Mouse (Mus musculus) testis, adult 2 months (tissue): Measurements from ENCODE around the gene Lamb3.

Experiments
- CTCF ChIP-seq: fragments of 200-500 bp; IDR thresholded peaks from 2 replicates; pipeline ENCODE4 v1.5.1; 2012; ENCODE audit warnings: low read depth, mild to moderate bottlenecking, inconsistent platforms, low read length, moderate library complexity; ENCODE audit not compliant: control insufficient read depth, insufficient read depth, insufficient replicate concordance
- POLR2A ChIP-seq: fragments of 200-500 bp; IDR thresholded peaks from 2 replicates; pipeline ENCODE4 v1.6.1; 2012; ENCODE audit warnings: low read depth, mild to moderate bottlenecking, inconsistent platforms, low read length, moderate library complexity; ENCODE audit not compliant: control insufficient read depth

DNA sequence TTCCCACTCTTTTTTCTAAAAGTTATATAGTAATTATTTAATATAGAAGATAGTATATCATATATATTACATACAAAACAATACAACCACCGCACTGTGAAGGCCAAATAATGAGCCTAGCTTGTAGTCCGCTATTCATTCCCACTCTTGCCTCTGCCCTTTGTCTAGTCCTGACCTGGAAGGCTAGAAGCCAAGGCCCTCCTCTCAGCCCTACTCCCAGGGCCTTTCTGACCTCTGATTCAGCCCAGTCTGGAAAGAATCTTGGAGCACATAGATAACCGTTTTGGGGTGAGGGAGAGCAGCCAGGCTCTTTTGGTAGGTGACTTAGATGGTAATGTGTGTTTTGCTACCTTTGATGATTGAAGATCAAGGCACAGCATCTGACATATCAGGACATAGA, 86.4 kb downstream of the Lamb3 start:
- TF ChIP-seq POLR2A = no peak
- no peak for TF ChIP-seq CTCF
